Mouse (Mus musculus): Measurements from ENCODE around the gene 1700109H08Rik.
"Not testable (repeated sequence)": the region's sequence is repeated elsewhere in the genome, so short reads cannot be mapped to it uniquely, and the experiment has no call there.

Gene 1700109H08Rik

DNA sequence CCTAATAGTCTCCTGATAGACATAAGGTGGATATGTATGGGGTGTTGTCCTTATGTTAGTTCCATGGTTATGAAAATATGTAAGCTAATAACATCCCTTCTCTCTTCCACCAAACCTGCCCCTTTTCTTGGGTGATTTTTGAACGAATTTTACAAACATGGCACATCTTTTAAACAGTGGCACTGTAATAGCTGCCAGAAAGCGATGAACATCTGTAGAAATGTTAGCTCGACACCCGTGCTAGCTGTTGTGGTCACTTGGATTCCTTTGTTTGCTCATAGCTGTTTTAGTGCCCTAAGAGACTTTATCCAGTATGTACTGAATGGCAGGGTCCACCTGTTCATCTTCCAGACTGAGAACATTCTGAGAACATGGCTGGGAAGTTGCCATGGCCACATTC, at the start of gene 1700109H08Rik:
Gene 1700109H08Rik (plus strand): TSS at position 301 of the 400 bp plus-strand sequence.
- CTCF ChIA-PET, result no interaction called here

DNA sequence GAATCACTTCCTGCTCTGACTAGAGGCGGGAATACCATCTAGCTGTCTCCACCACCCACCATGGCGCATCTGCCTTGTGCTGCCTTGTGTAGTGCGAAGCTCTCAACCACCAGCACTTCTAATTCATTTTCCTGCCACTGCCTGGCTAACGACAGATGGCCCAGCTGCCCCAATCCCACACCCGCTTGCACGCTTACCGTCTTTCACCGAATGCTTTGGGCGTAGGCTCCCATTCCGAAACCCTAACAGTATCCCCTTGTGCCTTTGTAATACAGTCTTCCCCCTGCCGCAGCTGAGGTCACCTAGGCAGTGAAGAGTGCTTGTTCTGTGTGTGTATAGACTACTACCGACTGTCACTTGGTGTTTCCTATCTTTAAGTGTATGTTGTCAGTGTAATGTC, 49.6 kb upstream of the 1700109H08Rik start:
- CTCF ChIA-PET, result no interaction called here

DNA sequence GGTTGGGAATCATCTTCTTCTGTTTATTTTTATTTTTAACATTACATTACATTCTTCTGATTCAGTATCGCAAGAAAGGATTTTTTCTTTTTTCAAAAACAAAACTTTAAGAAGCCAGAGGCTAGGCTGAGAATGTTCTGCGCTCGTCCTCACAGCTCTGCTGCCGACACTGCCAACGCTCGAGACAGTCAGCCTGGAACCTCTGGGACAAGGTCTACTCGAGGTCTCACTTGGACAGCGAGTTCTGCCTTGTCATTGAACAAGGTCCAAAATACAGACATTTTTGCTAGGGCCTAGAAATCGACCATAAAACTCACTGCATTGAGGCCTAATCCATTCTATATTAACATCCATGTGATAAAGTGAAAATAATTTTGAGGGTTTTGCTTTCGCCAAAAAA, 48.5 kb upstream of the 1700109H08Rik start:
- CTCF ChIA-PET, result no interaction called here

DNA sequence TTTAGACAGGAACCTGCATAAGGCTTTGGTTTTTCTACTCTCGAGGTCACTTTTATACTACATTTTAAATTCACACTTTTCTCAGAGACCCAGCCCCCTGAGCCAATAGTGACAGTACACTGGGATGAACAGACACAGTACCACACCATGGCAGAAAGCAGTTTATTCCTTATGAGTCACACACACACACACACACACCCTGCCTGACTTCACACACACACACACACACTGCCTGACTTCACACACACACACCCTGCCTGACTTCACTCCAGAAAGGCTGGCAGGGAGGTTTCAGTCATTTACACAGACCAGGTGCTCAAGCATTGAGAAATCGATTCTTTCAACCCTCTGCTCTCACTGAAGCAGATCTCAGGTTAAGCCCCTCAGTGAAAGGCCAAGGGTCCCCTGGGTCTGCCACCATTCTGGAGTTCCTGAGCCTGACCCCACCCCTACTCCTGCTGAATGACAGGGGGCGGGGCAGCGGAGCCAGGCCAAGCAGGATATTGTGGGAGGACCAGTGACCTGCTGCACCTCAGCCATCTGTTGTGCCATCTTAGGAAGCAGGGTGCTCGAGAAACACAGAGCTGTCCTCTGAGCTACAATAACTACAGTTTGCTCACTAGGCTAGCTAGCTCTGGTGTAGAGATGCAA, 44.2 kb upstream of the 1700109H08Rik start:
- CTCF ChIA-PET, result no interaction called here

DNA sequence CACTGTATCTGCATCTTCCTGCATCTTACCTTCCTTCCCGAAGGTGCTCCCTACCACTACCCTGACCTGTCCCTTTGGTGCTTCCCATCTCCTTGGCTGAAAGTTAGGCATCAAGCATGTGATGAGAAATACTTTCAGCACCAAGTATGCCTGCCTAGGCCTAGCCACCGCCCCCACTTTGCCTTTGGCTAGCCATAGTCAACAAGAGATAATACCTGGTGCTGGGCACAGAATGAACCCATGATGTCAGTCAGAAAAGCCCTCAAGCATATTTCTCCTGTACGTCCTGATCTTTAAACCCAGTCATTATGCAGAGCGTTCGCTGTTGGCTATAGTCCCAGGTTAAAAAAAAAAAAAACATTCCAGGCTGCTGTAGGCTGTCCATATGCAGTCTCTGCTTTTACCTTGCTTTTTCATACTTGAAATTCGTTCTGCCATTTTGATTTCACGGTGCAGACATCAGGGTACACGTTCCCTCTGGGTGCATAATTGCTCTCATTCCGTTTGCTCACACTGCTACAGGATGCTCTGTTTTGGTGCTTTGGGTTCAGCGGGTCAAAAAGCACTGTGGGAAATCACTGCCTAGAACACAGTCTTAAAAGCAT, 41.7 kb upstream of the 1700109H08Rik start:
- CTCF ChIA-PET, result no interaction called here

DNA sequence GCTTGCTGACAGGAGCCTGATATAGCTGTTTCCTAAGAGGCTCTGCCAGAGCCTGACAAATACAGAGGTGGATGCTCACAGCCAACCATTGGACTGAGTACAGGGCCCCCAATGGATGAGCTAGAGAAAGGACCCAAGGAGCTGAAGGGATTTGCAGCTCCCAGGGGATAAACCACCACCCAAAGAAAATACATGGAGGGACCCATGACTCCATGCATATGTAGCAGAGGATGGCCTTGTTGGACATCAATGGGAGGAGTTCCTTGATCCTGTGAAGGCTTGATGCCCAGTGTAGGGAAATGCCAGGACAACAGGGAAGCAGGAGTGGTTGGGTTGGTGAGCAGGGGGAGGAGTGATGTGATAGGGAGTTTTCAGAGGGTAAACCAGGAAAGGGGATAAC, 39.3 kb upstream of the 1700109H08Rik start:
- CTCF ChIA-PET, result not testable (repeated sequence)

DNA sequence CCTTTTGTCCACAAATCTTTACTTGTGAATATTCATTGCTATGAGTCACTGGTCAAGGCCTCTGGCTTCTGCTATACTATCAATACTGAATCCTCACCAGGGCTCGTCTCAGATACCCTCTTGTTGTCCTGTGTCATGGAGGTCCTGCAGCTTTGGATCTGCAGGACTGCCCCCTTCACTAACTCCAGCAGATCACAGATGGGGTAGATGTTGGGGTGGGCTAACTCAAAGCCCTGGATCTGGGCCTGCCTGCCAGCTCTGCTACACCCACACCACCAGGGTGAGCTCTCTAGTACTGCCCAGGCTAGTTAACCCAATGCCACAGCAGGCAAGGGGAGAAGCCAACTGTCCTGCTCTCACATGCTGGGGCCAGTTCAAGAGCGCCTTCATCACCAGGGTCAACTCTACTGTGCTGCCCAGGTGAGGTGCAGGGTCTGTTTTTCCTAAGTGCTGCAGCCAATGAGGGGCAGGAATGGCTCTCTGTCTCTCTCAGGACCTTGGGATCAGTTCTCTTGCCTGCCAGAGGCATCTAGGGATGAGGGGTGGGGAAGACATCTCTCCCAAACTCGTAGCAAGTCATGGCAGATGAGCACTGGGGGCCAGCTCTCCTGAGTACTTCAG, 34.7 kb upstream of the 1700109H08Rik start:
- CTCF ChIA-PET, result no interaction called here

DNA sequence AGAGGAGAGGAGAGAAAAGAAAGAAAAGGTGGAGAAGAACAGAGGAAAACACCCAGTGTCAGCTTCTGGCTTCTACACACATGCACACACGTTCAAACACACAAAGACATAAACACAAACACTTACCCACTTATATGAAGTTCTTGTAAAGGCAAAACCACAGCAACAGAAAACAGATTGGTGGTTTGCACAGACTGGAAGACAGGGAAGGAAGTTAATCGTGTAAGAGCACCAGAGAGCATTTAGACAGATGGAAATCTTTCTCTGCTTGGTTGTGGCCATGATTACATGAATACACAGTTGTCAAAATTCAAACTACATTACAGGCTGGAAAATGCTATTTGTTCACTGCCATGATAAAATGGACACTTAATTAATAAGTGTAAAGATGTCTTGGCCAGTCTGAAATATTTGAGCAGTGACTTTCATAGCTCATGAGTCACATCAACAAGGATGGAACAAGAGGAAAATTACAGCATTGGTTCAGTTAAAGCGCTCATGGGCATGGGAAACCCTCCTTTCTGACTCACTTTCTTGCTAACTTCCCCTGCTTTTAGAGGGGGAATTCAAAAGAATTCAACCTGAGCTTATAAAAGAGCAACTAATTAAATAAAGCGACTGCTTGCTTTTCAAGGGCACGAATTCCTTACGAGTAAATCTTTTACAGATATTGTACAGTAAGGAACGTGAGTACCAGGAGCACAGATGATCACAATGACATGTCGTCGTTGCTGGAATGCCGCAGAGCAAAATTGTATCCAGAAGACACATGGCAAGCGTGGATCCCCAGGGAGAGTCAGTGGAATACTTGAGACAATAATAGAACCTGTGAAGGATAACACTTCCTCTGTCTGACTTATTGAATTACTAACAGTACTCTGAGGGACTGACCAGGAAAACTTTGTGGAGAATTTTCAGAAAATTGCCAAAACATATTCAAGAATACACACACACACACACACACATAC, 32.6 kb upstream of the 1700109H08Rik start:
- CTCF ChIA-PET, result no interaction called here

DNA sequence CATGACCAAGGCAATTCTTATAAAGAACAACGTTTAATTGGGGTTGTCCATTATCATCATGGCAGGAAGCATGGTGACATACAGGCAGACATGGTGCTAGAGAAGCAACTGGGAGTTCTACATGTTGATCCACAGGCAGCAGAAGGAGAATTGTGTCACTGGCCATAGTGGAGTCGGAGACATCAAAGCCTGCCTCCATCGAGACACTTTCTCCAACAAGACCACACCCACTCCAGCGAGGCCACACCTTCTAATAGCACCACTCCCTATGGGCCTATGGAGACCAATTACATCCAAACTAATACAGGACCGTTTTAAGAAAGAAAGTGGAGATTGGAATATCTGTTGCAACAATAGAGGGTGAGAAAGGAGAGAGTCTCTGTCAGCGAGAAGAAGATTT, 29.5 kb upstream of the 1700109H08Rik start:
- CTCF ChIA-PET, result no interaction called here

DNA sequence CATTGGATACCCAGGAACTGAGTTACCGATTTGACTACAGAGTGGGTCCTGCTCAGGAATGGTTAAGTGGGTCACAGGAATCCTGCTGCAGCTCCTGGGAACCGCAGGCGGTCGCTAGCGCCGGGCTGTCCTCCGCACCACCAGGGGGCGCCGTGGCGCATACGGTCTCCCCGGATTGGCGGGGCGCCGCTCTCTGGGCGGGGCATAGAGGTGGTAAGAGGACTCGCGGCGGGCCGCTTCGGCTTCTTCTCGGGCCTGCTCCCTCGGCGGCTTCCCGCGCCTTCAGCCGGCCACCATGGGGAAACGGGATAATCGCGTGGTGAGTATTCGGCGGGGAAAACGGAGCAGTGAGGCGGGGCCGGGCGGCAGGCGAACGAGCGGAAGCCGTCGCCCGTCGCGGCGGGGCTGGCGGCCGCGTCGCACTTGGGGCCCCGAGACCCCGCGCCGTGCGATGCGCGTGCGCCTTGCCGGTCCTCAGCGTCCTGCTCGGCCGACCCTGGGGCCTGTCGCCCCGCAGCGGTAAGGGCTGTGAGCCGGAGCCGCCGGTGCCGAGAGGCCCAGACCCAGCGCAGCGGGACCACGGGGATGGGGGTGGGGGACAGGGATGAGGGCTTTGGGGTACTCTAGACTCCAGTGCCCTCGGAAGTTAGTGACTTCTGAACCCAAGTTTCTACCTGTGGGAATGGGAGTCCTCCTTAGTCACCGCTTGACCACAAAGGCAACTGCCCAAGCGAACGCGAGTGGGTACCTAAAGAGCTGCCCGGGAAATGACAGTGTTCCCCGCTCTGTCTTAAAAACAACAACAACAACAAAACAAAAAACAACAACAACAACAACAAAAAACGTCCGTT, 27.5 kb upstream of the 1700109H08Rik start, which contains the start of gene Fam133b:
Gene Fam133b (plus strand): TSS at position 205 of the 851 bp plus-strand sequence.
- CTCF ChIA-PET, result no interaction called here

DNA sequence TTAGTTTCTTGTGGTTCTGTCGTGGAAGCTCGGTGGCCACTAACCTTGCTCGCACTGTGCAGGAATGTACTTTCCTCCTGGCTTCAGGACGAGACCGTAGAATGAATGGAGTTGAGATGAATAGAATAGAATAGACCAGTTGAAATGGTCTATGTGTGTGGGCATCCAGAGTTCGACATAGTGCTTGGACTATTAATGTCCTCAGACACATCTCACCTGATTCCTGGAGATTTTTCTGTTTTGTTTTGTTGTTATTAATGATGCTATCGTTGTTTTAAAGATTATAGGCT, 26.9 kb upstream of the 1700109H08Rik start:
- CTCF ChIA-PET, result no interaction called here

DNA sequence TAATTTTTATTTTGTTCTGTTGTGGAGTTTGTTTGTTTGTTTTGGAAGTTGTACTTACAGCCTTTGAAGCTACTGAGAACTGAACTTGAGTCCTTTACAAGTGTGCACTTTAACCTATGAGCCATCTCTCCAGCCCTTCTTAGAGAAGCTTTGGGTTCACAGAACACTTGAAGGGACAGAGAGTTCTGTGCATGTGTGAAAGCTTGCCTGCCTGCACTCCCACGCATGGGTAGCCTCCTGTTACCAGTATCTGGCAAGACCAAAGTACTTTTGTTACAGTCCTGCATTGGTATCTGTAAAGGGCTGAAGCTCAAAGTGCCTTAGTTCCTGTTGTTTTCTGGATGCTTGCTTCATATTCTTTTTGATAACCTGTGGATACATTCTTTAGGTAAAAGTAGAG, 25.1 kb upstream of the 1700109H08Rik start:
- CTCF ChIA-PET, result interaction anchor here (1.0 kb wide), 1 partner anchor 12 kb away, joined by 3 read pairs; no protein-coding TSS in a partner anchor

DNA sequence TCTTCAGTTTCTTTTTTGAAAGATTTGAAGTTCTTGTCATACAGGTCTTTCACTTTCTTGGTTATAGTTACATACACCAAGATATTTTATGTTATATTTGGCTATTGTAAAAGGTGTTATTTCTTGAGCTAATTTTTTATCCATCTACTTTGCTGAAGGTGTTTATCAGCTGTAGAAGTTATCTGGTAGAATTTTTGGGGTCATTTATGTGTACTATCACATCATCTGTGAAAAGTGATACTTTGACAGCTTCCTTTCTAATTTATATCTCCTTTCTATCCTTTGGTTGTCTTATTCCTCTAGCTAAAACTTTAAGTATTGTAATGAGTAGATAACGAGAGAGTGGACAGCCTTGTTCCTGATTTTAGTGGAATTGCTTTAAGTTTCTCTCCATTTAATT, 19.9 kb upstream of the 1700109H08Rik start:
- CTCF ChIA-PET, result no interaction called here

DNA sequence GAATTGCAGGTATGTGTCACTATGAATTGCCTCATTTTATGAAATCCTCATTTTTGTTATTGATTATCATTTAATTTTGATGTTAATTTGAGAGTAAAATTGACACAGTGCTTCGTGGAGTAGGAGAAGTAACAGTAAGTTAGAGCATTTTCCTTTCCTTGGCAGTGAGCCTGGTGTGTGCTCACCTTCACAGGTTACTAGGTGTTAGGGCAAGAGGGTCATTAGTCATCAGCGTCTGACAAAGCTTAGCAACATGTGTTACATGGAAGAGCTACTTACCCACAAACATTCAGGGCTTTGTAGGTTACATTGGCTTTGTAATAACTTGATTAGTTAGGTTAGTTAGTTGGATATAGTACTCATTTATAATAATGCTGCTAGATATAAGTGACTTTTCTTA, 17.2 kb upstream of the 1700109H08Rik start:
- CTCF ChIA-PET, result no interaction called here

DNA sequence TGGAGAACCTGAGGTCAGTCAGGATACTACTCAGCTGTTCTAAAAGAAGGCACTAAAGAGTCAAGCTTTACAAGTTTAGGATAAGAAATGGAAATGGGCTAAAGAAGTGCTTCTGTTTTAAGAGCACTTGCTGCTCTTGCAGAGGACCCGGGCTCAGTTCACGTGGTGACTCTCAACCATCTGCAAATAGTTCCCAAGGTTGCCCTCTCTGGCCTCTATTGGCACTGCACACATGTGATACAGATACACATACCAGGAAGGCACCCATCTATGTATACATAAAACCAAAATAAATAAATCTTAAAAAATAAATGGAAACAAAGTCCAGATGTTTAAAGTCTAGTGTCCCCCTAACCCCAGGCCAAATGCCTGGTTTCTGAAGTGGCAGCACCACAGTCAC, 3.5 kb downstream of the 1700109H08Rik start:
- CTCF ChIA-PET, result no interaction called here

DNA sequence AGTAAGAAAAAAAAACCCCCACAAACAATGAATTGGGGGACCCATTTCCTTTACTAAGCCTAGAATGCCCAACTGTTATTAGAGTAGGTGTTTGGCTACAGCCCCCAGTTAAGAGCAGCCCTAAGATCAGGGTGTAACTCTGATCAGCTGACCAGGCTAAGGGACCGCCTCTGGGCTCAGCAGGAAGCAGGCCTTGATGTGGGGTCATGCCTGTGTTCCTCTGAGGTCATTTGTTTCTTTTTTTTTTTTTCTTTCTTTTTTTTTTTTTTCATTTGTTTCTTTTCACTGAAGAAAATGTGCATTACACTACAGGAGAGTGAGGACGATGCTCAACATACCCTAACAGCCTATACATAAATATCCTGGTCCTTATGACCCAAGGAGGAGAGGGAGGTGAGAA, 6.6 kb downstream of the 1700109H08Rik start:
- CTCF ChIA-PET, result no interaction called here

DNA sequence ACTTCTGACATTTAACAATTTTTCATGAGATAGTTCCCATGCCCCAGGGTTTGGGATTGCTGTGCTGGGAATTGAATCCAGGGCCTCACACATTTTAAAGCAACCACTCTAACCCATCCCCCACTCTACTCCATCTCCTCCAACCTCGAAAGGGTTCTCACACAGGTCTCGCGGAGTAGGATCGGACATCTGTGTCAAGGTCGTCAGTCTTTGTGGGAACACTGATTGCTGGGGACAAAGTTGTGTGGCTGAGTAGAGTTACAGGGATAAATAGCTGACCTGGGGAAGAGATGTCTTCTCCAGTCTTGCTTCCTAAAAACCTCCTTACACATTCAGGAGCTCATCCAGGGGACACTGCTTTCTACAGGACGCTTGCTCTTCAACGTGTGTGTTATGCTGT, 7.7 kb downstream of the 1700109H08Rik start:
- CTCF ChIA-PET, result no interaction called here

DNA sequence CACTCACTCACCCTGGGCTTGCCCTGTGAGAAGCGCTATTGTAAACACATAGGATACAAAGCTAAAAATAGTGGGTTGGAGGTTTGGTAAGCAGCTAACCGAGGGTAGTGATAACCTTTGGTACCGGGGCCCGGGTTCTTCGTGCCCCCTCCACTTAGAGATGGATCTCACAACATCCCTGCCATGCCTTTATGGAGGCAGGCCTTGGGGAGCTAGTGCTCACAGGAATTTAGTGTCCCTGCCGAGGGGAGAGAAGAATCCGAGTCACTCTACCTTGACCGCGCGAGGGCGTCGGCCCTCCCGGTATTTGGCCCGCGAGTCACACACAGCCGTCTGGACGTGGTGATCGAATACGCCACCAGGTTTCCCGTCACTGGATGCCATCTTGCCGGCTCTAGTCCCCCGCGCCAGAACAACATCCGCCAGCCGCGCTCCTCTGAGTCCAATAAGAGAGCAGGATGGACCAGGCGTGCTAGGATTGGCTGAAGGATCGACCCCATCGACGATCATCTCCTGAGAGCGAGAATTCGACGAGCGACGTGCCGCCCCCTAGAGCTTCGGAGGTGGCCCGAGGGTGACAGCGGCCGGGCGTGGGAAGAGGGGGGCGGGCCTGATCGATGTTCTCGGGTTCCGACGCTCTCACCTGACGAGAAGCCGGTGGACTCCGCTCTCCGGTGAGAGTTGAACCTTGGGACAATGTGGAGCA, 24.5 kb downstream of the 1700109H08Rik start, which contains the start of gene Pex1:
Gene Pex1 (plus strand): TSS at position 374 of the 706 bp plus-strand sequence.
- CTCF ChIA-PET, result no interaction called here

DNA sequence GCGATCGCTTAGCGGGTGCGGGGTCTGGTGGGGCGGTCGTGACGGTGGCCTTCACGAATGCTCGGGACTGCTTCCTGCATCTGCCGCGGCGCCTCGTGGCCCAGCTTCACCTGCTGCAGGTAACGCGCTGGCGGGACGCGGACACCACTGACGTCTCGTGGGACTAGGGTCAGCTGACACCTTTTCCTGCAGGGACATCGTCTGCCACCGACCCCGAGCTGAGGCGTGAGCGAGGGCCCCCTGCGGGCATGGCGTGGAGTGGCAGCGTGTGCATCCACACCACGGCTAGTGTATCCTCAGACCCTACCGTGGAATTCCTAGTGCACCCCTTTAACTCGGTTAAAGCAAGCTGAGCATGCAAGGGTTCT, 25.0 kb downstream of the 1700109H08Rik start, which contains the start of gene Rbm48:
Gene Rbm48 (minus strand): TSS at position 187 of the 368 bp plus-strand sequence.
- CTCF ChIA-PET, result interaction anchor here (0.6 kb wide), 1 partner anchor 293 kb away, joined by 3 read pairs; no protein-coding TSS in a partner anchor

DNA sequence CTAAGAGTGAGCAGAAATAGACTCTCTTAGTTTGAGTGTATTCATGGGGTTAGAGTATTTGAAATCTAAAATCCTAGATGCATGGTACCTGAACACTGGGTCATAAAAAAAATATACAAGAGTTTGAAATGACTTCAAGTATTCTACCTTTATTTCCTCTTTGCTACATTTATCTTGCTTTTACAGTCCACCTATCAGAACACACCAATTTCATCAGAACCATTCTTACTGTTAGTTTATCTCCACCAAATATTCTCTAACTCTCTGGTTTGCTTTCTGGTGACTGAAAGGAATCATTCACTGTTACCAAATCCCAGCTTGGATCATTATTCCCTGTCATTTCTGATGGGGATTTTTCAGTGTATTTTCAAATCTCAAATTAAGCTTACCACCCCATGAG, 25.8 kb downstream of the 1700109H08Rik start:
- CTCF ChIA-PET, result interaction anchor here (0.7 to 1.0 kb wide), 2 partner anchors 180 to 254 kb away, joined by 3 to 4 read pairs; no protein-coding TSS in a partner anchor

DNA sequence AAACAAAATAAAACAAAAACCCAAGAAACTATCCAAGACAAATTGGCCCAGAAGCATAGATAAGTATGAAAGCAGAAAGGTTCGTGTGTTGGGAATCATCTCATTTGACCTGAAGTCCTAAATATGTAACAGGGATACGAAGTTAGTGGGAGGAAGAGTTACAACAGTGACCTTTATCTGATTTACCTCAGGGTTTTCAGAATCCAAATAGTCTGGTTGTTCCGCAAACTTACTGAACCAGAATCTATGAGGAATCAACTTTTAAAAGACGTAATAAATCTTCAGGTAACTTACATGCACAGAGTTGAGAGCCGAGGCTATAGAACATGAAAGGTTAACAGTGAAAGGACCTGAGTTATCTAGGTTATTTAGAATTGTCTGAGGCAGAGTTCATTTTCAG, 27.4 kb downstream of the 1700109H08Rik start:
- CTCF ChIA-PET, result no interaction called here
